Mouse (Mus musculus): Measurements from ENCODE around the gene A330070K13Rik. TPM values are rescaled to one million over a fixed set of nuclear protein-coding genes. Genes with fewer than 3 reads are reported as not detected.

The A330070K13Rik gene
- total RNA-seq (2015) (not detected in 2 replicates), total RNA-seq (2017) (not detected in 2 replicates)

- no peak for ATAC-seq (replicated peaks; ENCODE audit: poor library complexity)
These were observed at the start of gene A330070K13Rik for GRCm38 (mm10) chr5:130384222-130384912. Gene A330070K13Rik, minus strand, starts transcription at chr5:130384631.

DNA sequence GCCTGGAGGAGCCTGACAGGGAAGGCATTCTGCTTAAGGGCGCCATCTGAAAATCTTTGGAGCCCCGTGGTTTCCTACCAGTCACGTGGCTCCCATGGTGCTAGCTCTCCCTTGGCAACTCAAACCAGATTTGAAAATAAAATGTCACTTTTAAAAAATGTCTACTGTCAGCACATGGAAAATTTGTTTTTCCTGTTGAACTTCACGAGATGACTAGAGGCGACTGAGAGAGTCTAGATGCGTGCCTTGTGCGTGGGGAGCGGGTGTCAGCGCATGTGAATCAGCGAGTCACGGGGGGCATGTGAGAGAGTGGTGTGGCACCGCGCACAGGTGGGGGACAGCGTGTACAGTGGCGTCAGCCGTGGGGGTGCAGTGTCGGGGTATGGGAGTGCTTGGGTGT, 27.1 kb upstream of the A330070K13Rik start:
- ATAC-seq (replicated peaks; ENCODE audit: poor library complexity) = no peak

GRCm38 (mm10) chr5:130409706-130410105, 25.3 kb upstream of the A330070K13Rik start:
- ATAC-seq (replicated peaks; ENCODE audit: poor library complexity) = no peak

GRCm38 (mm10) chr5:130405201-130405600, 20.8 kb upstream of the A330070K13Rik start:
- peak; percentile 90 for ATAC-seq (replicated peaks; ENCODE audit: poor library complexity)

DNA sequence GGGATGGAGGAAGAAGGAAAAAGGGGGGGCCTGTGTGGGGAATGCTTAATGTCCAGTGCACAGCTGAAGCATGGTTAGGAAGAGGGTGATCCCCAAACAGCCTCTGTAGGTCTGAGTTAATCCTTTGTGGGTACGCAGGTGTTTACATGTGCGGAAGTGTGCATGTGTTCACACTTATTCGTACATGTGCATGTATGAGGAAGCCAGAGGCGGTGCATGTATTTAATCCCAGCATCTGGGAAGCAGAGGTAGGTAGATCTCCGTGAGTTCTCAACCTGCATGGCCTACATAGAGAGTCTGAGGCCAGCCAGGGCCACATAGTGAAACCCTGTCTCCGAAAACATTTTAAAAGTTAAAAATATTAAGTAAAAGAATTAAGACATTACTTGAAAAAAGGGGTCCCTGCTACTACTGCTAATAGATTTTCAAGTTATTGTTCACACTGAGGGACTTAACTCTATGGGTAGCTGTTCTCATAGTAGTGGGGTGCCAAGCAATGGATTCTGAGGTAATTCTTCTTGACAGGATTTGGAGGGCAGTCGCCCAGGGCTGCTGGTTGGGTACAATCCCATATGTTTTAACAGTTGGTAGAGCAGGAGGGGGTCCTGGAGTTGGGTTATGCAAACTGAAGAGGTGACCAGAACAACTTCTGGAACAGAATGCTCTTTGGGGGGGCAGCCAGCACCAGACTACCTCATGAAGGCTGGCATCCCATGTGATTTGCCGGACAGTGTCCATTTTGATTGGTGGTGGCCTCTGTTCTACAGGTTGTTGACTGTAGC, 15.9 kb upstream of the A330070K13Rik start:
- no peak for ATAC-seq (replicated peaks; ENCODE audit: poor library complexity)

- no peak for ATAC-seq (replicated peaks; ENCODE audit: poor library complexity)
These were observed 10.7 kb upstream of the A330070K13Rik start for GRCm38 (mm10) chr5:130395142-130395541.

DNA sequence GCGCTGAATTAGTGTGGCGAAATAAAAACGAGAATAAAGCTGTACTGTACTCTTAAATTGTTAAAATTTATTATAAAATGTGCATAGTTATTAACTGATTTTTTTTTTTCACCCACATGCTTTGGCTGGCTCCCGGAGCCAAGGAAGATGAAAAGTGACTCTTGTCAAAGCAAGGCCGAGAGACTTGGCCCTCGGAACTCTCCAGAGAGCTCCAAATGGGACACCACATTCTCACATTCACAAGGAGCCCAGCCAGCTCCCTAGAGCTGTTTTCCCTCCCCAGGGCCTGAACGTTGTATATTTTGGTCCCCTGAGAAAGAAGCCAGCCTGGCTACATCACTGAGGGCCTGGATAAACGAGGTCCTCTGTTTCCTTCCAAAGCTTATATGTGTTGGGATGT, 10.0 kb upstream of the A330070K13Rik start:
- no peak for ATAC-seq (replicated peaks; ENCODE audit: poor library complexity)

DNA sequence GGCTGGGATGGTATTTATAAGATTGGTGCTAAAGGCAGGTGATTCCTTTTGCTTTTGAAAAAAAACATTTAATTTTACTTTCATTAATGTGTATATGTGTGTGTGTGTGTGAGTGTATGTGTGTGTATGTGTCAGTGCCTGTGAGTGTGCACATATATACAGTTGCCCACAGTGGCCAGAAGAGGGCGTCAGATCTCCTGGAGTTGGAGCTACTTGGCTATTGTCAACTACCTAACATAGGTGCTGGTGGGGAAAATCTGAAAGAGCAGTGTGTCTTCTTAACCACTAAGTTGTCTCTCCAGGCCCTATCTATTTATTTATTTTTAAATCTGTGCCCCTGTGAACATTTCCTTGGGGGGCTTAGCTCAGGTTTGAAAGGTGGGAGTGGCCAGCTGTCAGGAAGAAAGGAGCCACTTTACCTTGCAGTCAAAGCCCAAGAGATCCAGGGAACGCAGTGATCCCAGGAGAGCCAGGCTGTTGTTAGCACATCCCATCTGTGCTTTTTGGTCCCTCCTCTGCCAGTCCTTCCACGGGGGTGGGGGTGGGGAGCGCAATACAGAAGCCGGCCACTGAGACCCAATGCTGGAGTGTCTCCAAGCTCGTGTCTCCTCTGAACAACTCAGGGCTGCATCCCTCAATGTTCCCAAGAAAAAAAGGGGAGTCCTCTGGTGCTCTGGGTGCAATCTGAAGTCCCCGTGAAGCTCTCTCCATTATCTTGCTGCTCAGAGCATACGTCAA, 9.4 kb upstream of the A330070K13Rik start:
- ATAC-seq (replicated peaks; ENCODE audit: poor library complexity) = no peak

DNA sequence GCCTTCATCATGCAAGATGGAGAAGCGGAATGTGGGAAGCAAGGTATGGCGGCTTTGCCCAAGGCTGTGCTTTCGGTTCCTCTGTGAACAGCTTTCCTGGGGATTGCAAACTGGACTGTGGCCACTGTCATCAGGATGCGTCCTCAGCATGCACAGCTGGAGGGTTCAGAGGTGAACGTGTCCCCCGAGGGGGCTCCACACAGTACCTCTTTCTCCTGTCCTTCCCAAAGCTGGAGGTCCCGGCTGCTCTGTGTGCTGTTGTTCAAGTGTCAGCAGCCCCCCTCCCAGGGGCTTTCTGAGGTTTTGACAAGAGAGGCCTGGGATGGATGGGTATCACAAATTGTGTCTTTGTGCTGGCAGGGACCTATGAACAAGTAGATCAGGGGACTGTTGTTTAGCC, 2.0 kb upstream of the A330070K13Rik start:
- no peak for ATAC-seq (replicated peaks; ENCODE audit: poor library complexity)

GRCm38 (mm10) chr5:130375411-130375810, 9.0 kb downstream of the A330070K13Rik start:
- ATAC-seq (replicated peaks; ENCODE audit: poor library complexity) = no peak

GRCm38 (mm10) chr5:130369237-130369636, 15.2 kb downstream of the A330070K13Rik start, which contains the start of gene Caln1:
Gene Caln1, plus strand, starts transcription at chr5:130369455.
- no peak for ATAC-seq (replicated peaks; ENCODE audit: poor library complexity)

DNA sequence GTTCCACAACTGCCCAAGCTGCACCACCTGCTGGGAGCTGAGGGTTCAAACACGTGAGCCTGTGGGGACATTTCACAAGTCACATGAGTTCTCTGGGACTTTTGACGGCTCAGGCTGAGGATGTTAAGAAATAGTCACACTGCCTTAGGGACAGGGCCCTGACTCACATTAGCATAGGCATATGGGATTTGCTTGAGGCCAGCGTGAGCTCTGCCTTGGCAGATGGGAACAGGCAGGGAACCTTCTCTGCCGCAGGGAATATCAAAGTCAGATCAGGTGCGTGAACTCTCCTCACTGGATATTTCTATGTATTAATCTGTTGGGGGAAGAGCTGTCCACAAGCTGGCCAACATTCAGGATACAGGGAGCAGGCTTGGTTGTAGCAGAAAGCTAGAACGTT, 16.2 kb downstream of the A330070K13Rik start:
- ATAC-seq (replicated peaks; ENCODE audit: poor library complexity) = no peak

GRCm38 (mm10) chr5:130363773-130364172, 20.7 kb downstream of the A330070K13Rik start:
- ATAC-seq (replicated peaks; ENCODE audit: poor library complexity) = no peak

GRCm38 (mm10) chr5:130363111-130363510, 21.3 kb downstream of the A330070K13Rik start:
- no peak for ATAC-seq (replicated peaks; ENCODE audit: poor library complexity)

GRCm38 (mm10) chr5:130355223-130355622, 29.2 kb downstream of the A330070K13Rik start:
- ATAC-seq (replicated peaks; ENCODE audit: poor library complexity) = no peak

DNA sequence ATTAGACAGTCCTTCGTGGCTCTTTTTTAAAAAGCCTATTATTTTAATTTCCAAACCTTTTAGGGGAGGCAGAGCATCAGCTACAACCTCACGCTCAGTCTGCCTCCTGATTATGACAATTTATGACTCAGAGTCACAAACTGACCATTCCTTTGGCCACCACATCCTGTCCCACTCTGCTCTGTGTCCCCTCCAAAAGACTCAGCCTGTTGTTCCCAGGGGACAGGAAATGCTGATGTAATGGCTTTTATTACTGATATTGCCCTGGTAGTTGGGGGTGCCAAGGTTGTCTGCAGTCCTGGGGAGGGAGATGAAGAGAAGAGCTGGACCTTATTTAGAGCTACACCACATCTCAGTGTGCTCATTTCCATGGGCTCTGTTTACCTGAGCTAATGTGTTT, 38.6 kb downstream of the A330070K13Rik start:
- ATAC-seq (replicated peaks; ENCODE audit: poor library complexity) = no peak

GRCm38 (mm10) chr5:130344999-130345398, 39.4 kb downstream of the A330070K13Rik start:
- 0 out of 2 replicates have a peak, but pooled peaks have one; percentile 14 for ATAC-seq (replicated peaks; ENCODE audit: poor library complexity)

GRCm38 (mm10) chr5:130340656-130341055, 43.8 kb downstream of the A330070K13Rik start:
- ATAC-seq (replicated peaks; ENCODE audit: poor library complexity) = no peak

DNA sequence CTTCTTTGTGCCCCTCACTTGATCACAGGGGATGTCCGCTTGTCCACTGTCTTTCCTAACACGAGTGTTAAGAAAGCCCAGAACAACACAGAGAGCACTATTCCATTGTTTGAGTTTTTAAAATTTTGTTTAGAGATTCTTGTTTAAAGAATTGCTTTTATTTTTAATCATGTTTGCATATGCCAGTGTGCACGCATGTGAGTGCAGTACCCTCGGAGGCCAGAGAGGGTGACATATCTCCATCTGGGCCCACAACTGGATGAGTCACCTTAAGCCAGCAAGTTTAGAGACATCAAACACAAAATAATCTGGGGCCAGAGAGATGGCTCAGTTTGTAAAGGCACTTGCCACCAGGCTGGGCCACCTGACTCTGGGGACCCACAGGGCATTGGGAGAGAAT, 49.0 kb downstream of the A330070K13Rik start:
- ATAC-seq (replicated peaks; ENCODE audit: poor library complexity) = no peak

DNA sequence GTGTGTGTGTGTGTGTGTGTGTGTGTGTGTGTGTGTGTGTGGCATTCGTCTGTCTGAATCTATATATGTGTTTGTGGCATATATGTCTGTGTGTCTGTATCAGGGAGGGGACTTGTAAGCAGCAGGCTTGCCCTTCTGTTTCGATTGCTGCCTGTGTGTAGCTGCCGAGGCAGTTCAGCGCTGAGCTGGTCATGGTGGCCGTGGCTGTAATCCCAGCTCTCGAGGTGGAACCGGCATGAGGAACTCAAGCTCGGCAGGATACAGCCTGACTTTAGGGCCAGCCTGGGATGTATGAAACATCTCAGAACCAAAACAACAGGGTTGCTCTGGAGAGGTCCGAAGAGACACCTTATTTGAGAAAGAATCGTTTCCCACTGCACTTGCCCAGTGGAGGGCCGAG, 50.5 kb downstream of the A330070K13Rik start:
- no peak for ATAC-seq (replicated peaks; ENCODE audit: poor library complexity)

DNA sequence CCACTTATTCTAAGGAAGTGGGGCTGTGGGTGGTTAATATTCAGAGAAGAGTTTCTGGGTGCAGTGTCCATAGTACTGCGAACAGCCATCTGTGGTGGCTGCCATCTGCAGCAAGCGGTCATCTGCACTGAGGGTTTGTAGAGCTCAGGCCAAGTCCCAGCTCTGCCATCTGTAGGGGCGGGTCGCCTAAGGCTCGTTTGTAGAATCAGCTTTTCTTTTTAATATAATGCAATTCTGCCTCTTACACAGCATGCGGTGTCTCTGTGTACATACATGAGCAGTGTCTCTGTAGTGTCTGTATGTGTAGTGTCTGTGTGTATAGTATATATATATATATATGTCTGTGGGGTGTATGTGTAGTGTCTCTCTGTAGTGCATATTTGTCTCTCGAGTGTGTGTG, 50.9 kb downstream of the A330070K13Rik start:
- ATAC-seq (replicated peaks; ENCODE audit: poor library complexity) = no peak

Data from megakaryocyte progenitor cell, adult 5-6 weeks (primary cell).